Mouse (Mus musculus): ENCODE data around the gene Prkn. TPM values are rescaled to one million over a fixed set of nuclear protein-coding genes. Genes with fewer than 3 reads are reported as not detected.

Gene Prkn
- polyA plus RNA-seq, 1 experiment from 2014 or later = 3.9 TPM

- Histone ChIP-seq H3K9ac (replicated peaks; ENCODE audit: low read depth, low read length) (no peak overlapping the region), H3K27me3 (replicated peaks; ENCODE audit: control insufficient read depth, insufficient read depth, low read length) (no peaks in the 10 kb centered on the region)
- WGBS = 75% methylated on average over 8 of the region's 8 CpGs
Observed at GRCm38 (mm10) chr17:11950198-11950594, 1110.0 kb downstream of the Prkn start.

GRCm38 (mm10) chr17:11955317-11955716 is 1115.1 kb downstream of the Prkn start:
- H3K9ac ChIP-seq (replicated peaks; ENCODE audit: low read depth, low read length) = no peak overlapping the region
- H3K9me3 ChIP-seq (ENCODE audit: control insufficient read depth, low read length) = 0 out of 2 replicates have a peak, but pooled peaks cover 3% of the 10 kb centered on the region
- H3K4me2 ChIP-seq (ENCODE audit: low read length) = no peak overlapping the region
- H3K4me3 ChIP-seq (replicated peaks; ENCODE audit: low read length) = no peak overlapping the region
- H3K27me3 ChIP-seq (replicated peaks; ENCODE audit: control insufficient read depth, insufficient read depth, low read length) = no peaks in the 10 kb centered on the region
- H3K36me3 ChIP-seq (ENCODE audit: control insufficient read depth, insufficient read depth) = no peaks in the 10 kb centered on the region
- H3K27ac ChIP-seq (ENCODE audit: low read length) = no peak overlapping the region
- 74% methylated on average over 6 of the region's 6 CpGs for whole genome bisulfite sequencing
- no peak for ATAC-seq
- no peaks in the 10 kb centered on the region for H3K4me1 ChIP-seq (replicated peaks; ENCODE audit: control insufficient read depth, insufficient read depth, low read length)

More at GRCm38 (mm10) chr17:11950198-11950594, 1110.0 kb downstream of the Prkn start:
- H3K4me1 ChIP-seq (replicated peaks; ENCODE audit: control insufficient read depth, insufficient read depth, low read length) = 0 out of 2 replicates have a peak, but pooled peaks cover 2% of the 10 kb centered on the region
- H3K27ac ChIP-seq (ENCODE audit: low read length) = no peak overlapping the region
- no peaks in the 10 kb centered on the region for H3K9me3 ChIP-seq (ENCODE audit: control insufficient read depth, low read length)
- no peak for ATAC-seq
- H3K36me3 ChIP-seq (ENCODE audit: control insufficient read depth, insufficient read depth) = no peaks in the 10 kb centered on the region
- no peak overlapping the region for H3K4me3 ChIP-seq (replicated peaks; ENCODE audit: low read length)
- no peak overlapping the region for H3K4me2 ChIP-seq (ENCODE audit: low read length)

- 0 out of 2 replicates have a peak, but pooled peaks cover 3% of the 10 kb centered on the region for H3K9me3 ChIP-seq (ENCODE audit: control insufficient read depth, low read length)
- no peak overlapping the region for H3K27ac ChIP-seq (ENCODE audit: low read length)
- no peaks in the 10 kb centered on the region for H3K36me3 ChIP-seq (ENCODE audit: control insufficient read depth, insufficient read depth)
- H3K9ac ChIP-seq (replicated peaks; ENCODE audit: low read depth, low read length) = no peak overlapping the region
- 91% methylated on average over 8 of the region's 8 CpGs for WGBS
- no peak overlapping the region for H3K4me2 ChIP-seq (ENCODE audit: low read length)
- no peaks in the 10 kb centered on the region for H3K27me3 ChIP-seq (replicated peaks; ENCODE audit: control insufficient read depth, insufficient read depth, low read length)
- peaks cover 3% of the 10 kb centered on the region for H3K4me1 ChIP-seq (replicated peaks; ENCODE audit: control insufficient read depth, insufficient read depth, low read length)
- no peak overlapping the region for H3K4me3 ChIP-seq (replicated peaks; ENCODE audit: low read length)
- no peak for ATAC-seq
Observed at GRCm38 (mm10) chr17:11960492-11960891, 1120.3 kb downstream of the Prkn start.

GRCm38 (mm10) chr17:11962808-11963207 is 1122.6 kb downstream of the Prkn start:
- ATAC-seq = no peak
- WGBS = 25% methylated on average over 11 of the region's 11 CpGs

GRCm38 (mm10) chr17:11970160-11970559 is 1130.0 kb downstream of the Prkn start:
- Histone ChIP-seq H3K4me1 (replicated peaks; ENCODE audit: control insufficient read depth, insufficient read depth, low read length) (peaks cover 15% of the 10 kb centered on the region), H3K27me3 (replicated peaks; ENCODE audit: control insufficient read depth, insufficient read depth, low read length) (no peaks in the 10 kb centered on the region), H3K36me3 (ENCODE audit: control insufficient read depth, insufficient read depth) (no peaks in the 10 kb centered on the region), H3K9ac (replicated peaks; ENCODE audit: low read depth, low read length) (no peak overlapping the region), H3K9me3 (ENCODE audit: control insufficient read depth, low read length) (no peaks in the 10 kb centered on the region), H3K27ac (ENCODE audit: low read length) (no peak overlapping the region), H3K4me3 (replicated peaks; ENCODE audit: low read length) (no peak overlapping the region), H3K4me2 (ENCODE audit: low read length) (no peak overlapping the region)
- ATAC-seq = no peak
- 100% methylated on average over 1 of the region's 1 CpGs for WGBS

More at GRCm38 (mm10) chr17:11962808-11963207, 1122.6 kb downstream of the Prkn start:
- peaks cover 3% of the 10 kb centered on the region for H3K4me1 ChIP-seq (replicated peaks; ENCODE audit: control insufficient read depth, insufficient read depth, low read length)
- H3K27ac ChIP-seq (ENCODE audit: low read length) = no peak overlapping the region
- peak overlapping the region; percentile 30 for H3K4me2 ChIP-seq (ENCODE audit: low read length)
- H3K9ac ChIP-seq (replicated peaks; ENCODE audit: low read depth, low read length) = peak overlapping the region; percentile 43
- H3K36me3 ChIP-seq (ENCODE audit: control insufficient read depth, insufficient read depth) = no peaks in the 10 kb centered on the region
- H3K27me3 ChIP-seq (replicated peaks; ENCODE audit: control insufficient read depth, insufficient read depth, low read length) = no peaks in the 10 kb centered on the region
- H3K4me3 ChIP-seq (replicated peaks; ENCODE audit: low read length) = no peak overlapping the region
- H3K9me3 ChIP-seq (ENCODE audit: control insufficient read depth, low read length) = 0 out of 2 replicates have a peak, but pooled peaks cover 3% of the 10 kb centered on the region

- Histone ChIP-seq H3K9me3 (ENCODE audit: control insufficient read depth, low read length) (no peaks in the 10 kb centered on the region), H3K27ac (ENCODE audit: low read length) (peak overlapping the region; percentile 23; the same call in 1 of the 2 replicates), H3K4me2 (ENCODE audit: low read length) (peak overlapping the region; percentile 42), H3K9ac (replicated peaks; ENCODE audit: low read depth, low read length) (peak overlapping the region; percentile 37; the same call in 1 of the 2 replicates), H3K4me1 (replicated peaks; ENCODE audit: control insufficient read depth, insufficient read depth, low read length) (peaks cover 16% of the 10 kb centered on the region), H3K36me3 (ENCODE audit: control insufficient read depth, insufficient read depth) (no peaks in the 10 kb centered on the region), H3K27me3 (replicated peaks; ENCODE audit: control insufficient read depth, insufficient read depth, low read length) (no peaks in the 10 kb centered on the region), H3K4me3 (replicated peaks; ENCODE audit: low read length) (no peak overlapping the region)
- 4% methylated on average over 9 of the region's 9 CpGs for WGBS
- no peak for ATAC-seq
Observed at GRCm38 (mm10) chr17:11972550-11972949, 1132.4 kb downstream of the Prkn start.

- Histone ChIP-seq H3K27ac (ENCODE audit: low read length) (no peak overlapping the region), H3K4me2 (ENCODE audit: low read length) (peak overlapping the region; percentile 15; the same call in 1 of the 2 replicates), H3K9ac (replicated peaks; ENCODE audit: low read depth, low read length) (no peak overlapping the region), H3K4me1 (replicated peaks; ENCODE audit: control insufficient read depth, insufficient read depth, low read length) (peaks cover 20% of the 10 kb centered on the region), H3K9me3 (ENCODE audit: control insufficient read depth, low read length) (no peaks in the 10 kb centered on the region), H3K27me3 (replicated peaks; ENCODE audit: control insufficient read depth, insufficient read depth, low read length) (no peaks in the 10 kb centered on the region), H3K36me3 (ENCODE audit: control insufficient read depth, insufficient read depth) (no peaks in the 10 kb centered on the region), H3K4me3 (replicated peaks; ENCODE audit: low read length) (no peak overlapping the region)
- ATAC-seq = no peak; the same call in 1 of the 2 replicates
- 40% methylated on average over 13 of the region's 13 CpGs for WGBS
Observed at GRCm38 (mm10) chr17:11972969-11973787, 1133.0 kb downstream of the Prkn start.

- H3K9me3 ChIP-seq (ENCODE audit: control insufficient read depth, low read length) = no peaks in the 10 kb centered on the region
- H3K27ac ChIP-seq (ENCODE audit: low read length) = no peak overlapping the region
- no peak overlapping the region for H3K9ac ChIP-seq (replicated peaks; ENCODE audit: low read depth, low read length)
- 32% methylated on average over 7 of the region's 7 CpGs for WGBS
- no peaks in the 10 kb centered on the region for H3K36me3 ChIP-seq (ENCODE audit: control insufficient read depth, insufficient read depth)
- H3K4me3 ChIP-seq (replicated peaks; ENCODE audit: low read length) = no peak overlapping the region
- no peaks in the 10 kb centered on the region for H3K27me3 ChIP-seq (replicated peaks; ENCODE audit: control insufficient read depth, insufficient read depth, low read length)
- ATAC-seq = peak; percentile 13; the same call in 1 of the 2 replicates
- H3K4me2 ChIP-seq (ENCODE audit: low read length) = no peak overlapping the region
- peaks cover 25% of the 10 kb centered on the region for H3K4me1 ChIP-seq (replicated peaks; ENCODE audit: control insufficient read depth, insufficient read depth, low read length)
Observed at GRCm38 (mm10) chr17:11975062-11975607, 1135.0 kb downstream of the Prkn start.

- 29% methylated on average over 17 of the region's 17 CpGs for WGBS
- H3K4me1 ChIP-seq (replicated peaks; ENCODE audit: control insufficient read depth, insufficient read depth, low read length) = peaks cover 16% of the 10 kb centered on the region
- H3K4me2 ChIP-seq (ENCODE audit: low read length) = no peak overlapping the region
- H3K9me3 ChIP-seq (ENCODE audit: control insufficient read depth, low read length) = no peaks in the 10 kb centered on the region
- no peaks in the 10 kb centered on the region for H3K36me3 ChIP-seq (ENCODE audit: control insufficient read depth, insufficient read depth)
- 0 out of 2 replicates have a peak overlapping the region, but pooled peaks have one; percentile 2 for H3K27ac ChIP-seq (ENCODE audit: low read length)
- peak; percentile 86 for ATAC-seq
- 0 out of 2 replicates have a peak overlapping the region, but pooled peaks have one; percentile 1 for H3K9ac ChIP-seq (replicated peaks; ENCODE audit: low read depth, low read length)
- no peaks in the 10 kb centered on the region for H3K27me3 ChIP-seq (replicated peaks; ENCODE audit: control insufficient read depth, insufficient read depth, low read length)
- no peak overlapping the region for H3K4me3 ChIP-seq (replicated peaks; ENCODE audit: low read length)
Observed at GRCm38 (mm10) chr17:11978260-11978821, 1138.2 kb downstream of the Prkn start.

All from forebrain, embryonic 16.5 days (tissue).